Mouse (Mus musculus) liver, embryonic 15.5 days (tissue): ENCODE measurements at regions not wholly inside any gene's neighbourhood (a gene's known extent, or its start where the extent isn't known, plus 50 kb on each side); places are given as distances from the start of the nearest gene placed in this dataset.

ENCODE experiments used
- ATAC-seq: fragments of 200-750 bp; cut with Nextera tagmentation; 2 replicates; pipeline ENCODE4 v1.8.0; 2017; ENCODE audit warnings: moderate number of reproducible peaks, mild to moderate bottlenecking, moderate library complexity; ENCODE audit not compliant: insufficient read depth
- H3K27ac ChIP-seq: fragments of 300-500 bp; sonication (generic); replicated peaks from 2 replicates; pipeline ENCODE4 v1.5.1; 2015; ENCODE audit warnings: mild to moderate bottlenecking, inconsistent platforms
- H3K27me3 ChIP-seq: fragments of 300-500 bp; sonication (generic); 2 replicates; pipeline ENCODE4 v1.6.1; 2015; ENCODE audit warnings: mild to moderate bottlenecking, inconsistent platforms
- H3K36me3 ChIP-seq: fragments of 300-500 bp; sonication (generic); replicated peaks from 2 replicates; pipeline ENCODE4 v1.6.1; 2015; ENCODE audit warnings: moderate library complexity, mild to moderate bottlenecking, inconsistent platforms
- H3K4me1 ChIP-seq: fragments of 300-500 bp; sonication (generic); replicated peaks from 2 replicates; pipeline ENCODE4 v1.6.1; 2015; ENCODE audit warnings: inconsistent platforms
- H3K4me2 ChIP-seq: fragments of 300-500 bp; sonication (generic); 2 replicates; pipeline ENCODE4 v1.6.1; 2015; ENCODE audit warnings: moderate library complexity, mild to moderate bottlenecking, inconsistent platforms
- H3K4me3 ChIP-seq: fragments of 300-500 bp; sonication (generic); replicated peaks from 2 replicates; pipeline ENCODE4 v1.5.1; 2015; ENCODE audit warnings: mild to moderate bottlenecking, inconsistent platforms
- H3K9ac ChIP-seq: fragments of 300-500 bp; sonication (generic); 2 replicates; pipeline ENCODE4 v1.6.1; 2015; ENCODE audit warnings: moderate library complexity, mild to moderate bottlenecking, inconsistent platforms
- H3K9me3 ChIP-seq: fragments of 300-500 bp; sonication (generic); replicated peaks from 2 replicates; pipeline ENCODE4 v1.6.1; 2016; ENCODE audit warnings: inconsistent platforms
- WGBS: fragments of 180-500 bp; shearing (Covaris S2); methylation state at CpG from one replicate; pipeline ENCODE4 v1.1.7; 2015; ENCODE audit warnings: mixed read lengths; ENCODE audit not compliant: insufficient replicate concordance; 5-methylcytosine and 5-hydroxymethylcytosine counted together

- Histone ChIP-seq H3K4me1 (no peaks in the 10 kb centered on the region), H3K4me3 (no peak overlapping the region), H3K9ac (no peak overlapping the region), H3K27ac (no peak overlapping the region), H3K36me3 (no peaks in the 10 kb centered on the region), H3K27me3 (no peaks in the 10 kb centered on the region), H3K9me3 (no peaks in the 10 kb centered on the region), H3K4me2 (no peak overlapping the region)
- WGBS: 67% methylated on average over 9 of the region's 9 CpGs
- ATAC-seq: no peak
Measured at GRCm38 (mm10) chr8:92732229-92732628, 58.1 kb downstream of the Irx6 start.

GRCm38 (mm10) chr8:92735646-92736045 lies 61.6 kb downstream of the Irx6 start:
- no peak overlapping the region for H3K4me3 ChIP-seq
- H3K27me3 ChIP-seq: no peaks in the 10 kb centered on the region
- H3K4me2 ChIP-seq: no peak overlapping the region
- H3K36me3 ChIP-seq: no peaks in the 10 kb centered on the region
- ATAC-seq: no peak
- H3K9me3 ChIP-seq: no peaks in the 10 kb centered on the region
- no peak overlapping the region for H3K9ac ChIP-seq
- H3K27ac ChIP-seq: no peak overlapping the region
- 74% methylated on average over 9 of the region's 9 CpGs for WGBS
- no peaks in the 10 kb centered on the region for H3K4me1 ChIP-seq

- ATAC-seq: no peak
- no peak overlapping the region for H3K4me3 ChIP-seq
- no peak overlapping the region for H3K27ac ChIP-seq
- 43% methylated on average over 1 of the region's 1 CpGs for WGBS
- H3K9me3 ChIP-seq: no peaks in the 10 kb centered on the region
- H3K4me2 ChIP-seq: no peak overlapping the region
- no peaks in the 10 kb centered on the region for H3K27me3 ChIP-seq
- no peaks in the 10 kb centered on the region for H3K4me1 ChIP-seq
- no peak overlapping the region for H3K9ac ChIP-seq
- no peaks in the 10 kb centered on the region for H3K36me3 ChIP-seq
Measured at GRCm38 (mm10) chr8:92738080-92738479, 64.0 kb downstream of the Irx6 start.

- Histone ChIP-seq H3K4me3 (no peak overlapping the region), H3K27me3 (no peaks in the 10 kb centered on the region), H3K9me3 (no peaks in the 10 kb centered on the region), H3K4me1 (no peaks in the 10 kb centered on the region), H3K9ac (no peak overlapping the region), H3K36me3 (no peaks in the 10 kb centered on the region), H3K4me2 (no peak overlapping the region), H3K27ac (no peak overlapping the region)
- ATAC-seq: no peak
- 66% methylated on average over 9 of the region's 9 CpGs for WGBS
Measured at GRCm38 (mm10) chr8:92740286-92740808, 66.3 kb downstream of the Irx6 start.

GRCm38 (mm10) chr8:92741836-92742235 lies 67.7 kb downstream of the Irx6 start:
- no peaks in the 10 kb centered on the region for H3K36me3 ChIP-seq
- H3K27me3 ChIP-seq: no peaks in the 10 kb centered on the region
- H3K9ac ChIP-seq: no peak overlapping the region
- ATAC-seq: no peak
- no peaks in the 10 kb centered on the region for H3K9me3 ChIP-seq
- H3K4me2 ChIP-seq: no peak overlapping the region
- H3K4me1 ChIP-seq: no peaks in the 10 kb centered on the region
- 58% methylated on average over 3 of the region's 3 CpGs for WGBS
- H3K27ac ChIP-seq: no peak overlapping the region
- no peak overlapping the region for H3K4me3 ChIP-seq

- no peak for ATAC-seq
- Histone ChIP-seq H3K4me1 (no peaks in the 10 kb centered on the region), H3K27me3 (no peaks in the 10 kb centered on the region), H3K9ac (no peak overlapping the region), H3K4me2 (no peak overlapping the region), H3K4me3 (no peak overlapping the region), H3K9me3 (no peaks in the 10 kb centered on the region), H3K27ac (no peak overlapping the region), H3K36me3 (no peaks in the 10 kb centered on the region)
- WGBS: 62% methylated on average over 12 of the region's 12 CpGs
Measured at GRCm38 (mm10) chr8:92743108-92743507, 69.0 kb downstream of the Irx6 start.

GRCm38 (mm10) chr8:92747086-92747485 lies 73.0 kb downstream of the Irx6 start:
- Histone ChIP-seq H3K27me3 (no peaks in the 10 kb centered on the region), H3K9me3 (no peaks in the 10 kb centered on the region), H3K4me2 (no peak overlapping the region), H3K9ac (no peak overlapping the region), H3K4me1 (no peaks in the 10 kb centered on the region), H3K27ac (no peak overlapping the region), H3K36me3 (no peaks in the 10 kb centered on the region), H3K4me3 (no peak overlapping the region)
- 59% methylated on average over 7 of the region's 7 CpGs for WGBS
- ATAC-seq: no peak

GRCm38 (mm10) chr8:92747951-92748350 lies 73.9 kb downstream of the Irx6 start:
- ATAC-seq: no peak
- H3K9me3 ChIP-seq: no peaks in the 10 kb centered on the region
- H3K27ac ChIP-seq: no peak overlapping the region
- no peak overlapping the region for H3K4me3 ChIP-seq
- H3K27me3 ChIP-seq: no peaks in the 10 kb centered on the region
- no peaks in the 10 kb centered on the region for H3K36me3 ChIP-seq
- H3K4me1 ChIP-seq: no peaks in the 10 kb centered on the region
- no peak overlapping the region for H3K9ac ChIP-seq
- WGBS: 65% methylated on average over 6 of the region's 6 CpGs
- H3K4me2 ChIP-seq: no peak overlapping the region

GRCm38 (mm10) chr8:92759848-92760247 lies 67.2 kb upstream of the Mmp2 start:
- WGBS: 49% methylated on average over 3 of the region's 3 CpGs
- Histone ChIP-seq H3K27ac (no peak overlapping the region), H3K9ac (no peak overlapping the region), H3K4me2 (no peak overlapping the region), H3K9me3 (no peaks in the 10 kb centered on the region), H3K4me3 (no peak overlapping the region), H3K36me3 (no peaks in the 10 kb centered on the region), H3K27me3 (no peaks in the 10 kb centered on the region), H3K4me1 (no peaks in the 10 kb centered on the region)
- ATAC-seq: no peak

- H3K27me3 ChIP-seq: no peaks in the 10 kb centered on the region
- no peak overlapping the region for H3K9ac ChIP-seq
- no peak overlapping the region for H3K27ac ChIP-seq
- no peak overlapping the region for H3K4me2 ChIP-seq
- no peaks in the 10 kb centered on the region for H3K9me3 ChIP-seq
- no peak overlapping the region for H3K4me3 ChIP-seq
- no peaks in the 10 kb centered on the region for H3K36me3 ChIP-seq
- WGBS: 69% methylated on average over 6 of the region's 6 CpGs
- no peaks in the 10 kb centered on the region for H3K4me1 ChIP-seq
- no peak for ATAC-seq
Measured at GRCm38 (mm10) chr8:92760933-92761332, 66.2 kb upstream of the Mmp2 start.

GRCm38 (mm10) chr8:92761959-92762600 lies 65.0 kb upstream of the Mmp2 start:
- no peak for ATAC-seq
- Histone ChIP-seq H3K36me3 (no peaks in the 10 kb centered on the region), H3K4me1 (no peaks in the 10 kb centered on the region), H3K4me2 (no peak overlapping the region), H3K4me3 (no peak overlapping the region), H3K9ac (no peak overlapping the region), H3K27ac (no peak overlapping the region), H3K27me3 (no peaks in the 10 kb centered on the region), H3K9me3 (no peaks in the 10 kb centered on the region)
- WGBS: 14% methylated on average over 18 of the region's 18 CpGs
